Mouse (Mus musculus): ENCODE results near the gene Dll1. TPM values are rescaled to one million over a fixed set of nuclear protein-coding genes. Genes with fewer than 3 reads are reported as not detected.

Dll1 gene
- total RNA-seq, 1 experiment: 13.8 TPM

DNA sequence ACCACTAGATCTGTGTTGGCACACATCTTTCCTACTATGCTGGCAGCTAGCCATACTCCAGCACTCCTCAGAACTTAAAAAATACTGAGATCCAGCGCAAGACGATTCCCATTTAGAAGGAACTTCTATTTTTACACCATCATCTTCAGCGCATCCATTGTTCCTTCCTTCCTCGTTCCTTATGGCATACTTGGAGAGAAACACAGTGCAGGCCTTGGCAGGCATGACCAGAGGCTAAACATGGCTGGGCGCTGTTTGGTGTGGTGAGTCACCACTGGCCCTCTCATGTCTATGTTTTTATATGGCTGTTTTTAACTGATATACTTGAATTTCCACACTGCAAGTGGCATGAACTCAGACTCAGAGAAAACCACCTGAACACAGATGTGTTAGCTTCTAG is 11.0 kb downstream of the Dll1 start:
- H3K36me3 ChIP-seq (ENCODE audit: control insufficient read depth, insufficient read depth, low read length, poor library complexity, severe bottlenecking): peaks cover 6% of the 10 kb centered on the region; the same call in 1 of the 2 replicates
- no peaks in the 10 kb centered on the region for H3K4me1 ChIP-seq (ENCODE audit: control insufficient read depth in 2 of 2, insufficient read depth in 2 of 2, low read length in 2 of 2, poor library complexity in 1 of 2)
- DNase-seq (ENCODE audit: low read depth, low spot score): no peak
- no peak overlapping the region for H3K9ac ChIP-seq (ENCODE audit: insufficient read depth, low read depth, low read length, poor library complexity, severe bottlenecking)
- no peak for TF ChIP-seq ZNF384 (IDR thresholded peaks at IDR 0.05; ENCODE audit: low read depth, low read length)
- no peak for TF ChIP-seq HCFC1 (IDR thresholded peaks at IDR 0.05; ENCODE audit: borderline replicate concordance, insufficient read depth, low read length)
- H3K4me3 ChIP-seq (ENCODE audit: insufficient read depth in 1 of 2, low read depth in 1 of 2, low read length in 2 of 2, poor library complexity in 1 of 2, severe bottlenecking in 1 of 2): no peak overlapping the region
- in situ Hi-C loops (cut with MboI; ENCODE audit: low sequenced_read_pairs in 2 of 2, unreplicated experiment in 2 of 2): no loop called here
- H3K9me3 ChIP-seq (ENCODE audit: control insufficient read depth, insufficient read depth, low read depth, low read length): no peaks in the 10 kb centered on the region
- no peak overlapping the region for H3K27ac ChIP-seq (ENCODE audit: insufficient read depth, low read depth, low read length, poor library complexity, severe bottlenecking)

DNA sequence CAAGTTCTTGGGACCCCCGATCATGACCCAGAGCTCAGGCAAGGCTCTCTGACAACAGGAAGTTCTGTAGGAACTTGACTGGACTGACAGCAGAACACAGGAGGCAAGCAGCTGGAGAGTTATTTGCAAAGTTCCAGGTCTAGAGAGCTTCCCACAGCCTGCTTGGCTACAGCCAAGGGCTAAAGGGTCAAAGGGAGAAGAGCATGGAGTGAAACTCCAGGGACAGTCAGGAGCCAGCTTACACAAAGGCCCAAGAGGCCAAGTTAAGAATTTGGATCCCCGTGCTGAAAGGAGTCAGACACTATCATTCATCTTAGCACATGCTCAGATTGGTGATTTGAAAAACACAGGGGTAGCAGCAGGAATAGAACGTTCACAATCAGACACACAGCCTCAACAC is 13.0 kb downstream of the Dll1 start:
- H3K9ac ChIP-seq (ENCODE audit: insufficient read depth, low read depth, low read length, poor library complexity, severe bottlenecking): no peak overlapping the region
- DNase-seq (ENCODE audit: low read depth, low spot score): no peak
- no peaks in the 10 kb centered on the region for H3K4me1 ChIP-seq (ENCODE audit: control insufficient read depth in 2 of 2, insufficient read depth in 2 of 2, low read length in 2 of 2, poor library complexity in 1 of 2)
- in situ Hi-C loops (cut with MboI; ENCODE audit: low sequenced_read_pairs in 2 of 2, unreplicated experiment in 2 of 2): no loop called here
- H3K4me3 ChIP-seq (ENCODE audit: insufficient read depth in 1 of 2, low read depth in 1 of 2, low read length in 2 of 2, poor library complexity in 1 of 2, severe bottlenecking in 1 of 2): no peak overlapping the region
- H3K36me3 ChIP-seq (ENCODE audit: control insufficient read depth, insufficient read depth, low read length, poor library complexity, severe bottlenecking): no peaks in the 10 kb centered on the region
- no peak overlapping the region for H3K27ac ChIP-seq (ENCODE audit: insufficient read depth, low read depth, low read length, poor library complexity, severe bottlenecking)
- no peak for TF ChIP-seq CHD2 (IDR thresholded peaks at IDR 0.05; ENCODE audit: low read depth, low read length)
- TF ChIP-seq MAFK (IDR thresholded peaks at IDR 0.05; ENCODE audit: insufficient read depth, low read depth, low read length): no peak
- no peak for TF ChIP-seq ZC3H11A (IDR thresholded peaks at IDR 0.05; ENCODE audit: borderline replicate concordance, low read depth, low read length)
- TF ChIP-seq HCFC1 (IDR thresholded peaks at IDR 0.05; ENCODE audit: borderline replicate concordance, insufficient read depth, low read length): no peak
- TF ChIP-seq ZNF384 (IDR thresholded peaks at IDR 0.05; ENCODE audit: low read depth, low read length): no peak
- no peaks in the 10 kb centered on the region for H3K9me3 ChIP-seq (ENCODE audit: control insufficient read depth, insufficient read depth, low read depth, low read length)

DNA sequence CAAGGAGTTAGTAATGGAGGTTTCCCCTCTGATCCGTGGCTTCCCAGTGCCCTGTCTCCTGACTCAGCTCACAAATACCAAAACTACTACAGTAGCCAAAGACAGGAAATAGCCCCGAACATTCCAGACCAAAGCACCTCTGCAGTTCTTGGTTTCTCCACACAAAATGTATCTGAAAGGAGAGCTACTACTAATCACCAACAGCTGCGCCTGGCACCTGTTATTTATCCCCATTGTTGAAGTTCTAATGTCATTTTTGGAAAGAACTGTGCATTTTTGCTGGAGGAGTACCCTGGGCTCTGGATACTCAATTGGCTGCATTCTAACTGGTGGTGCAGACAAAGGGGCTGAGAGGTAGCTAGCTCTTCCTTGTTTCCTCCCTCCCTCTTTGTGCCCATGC is 19.6 kb downstream of the Dll1 start:
- H3K4me3 ChIP-seq (ENCODE audit: insufficient read depth in 1 of 2, low read depth in 1 of 2, low read length in 2 of 2, poor library complexity in 1 of 2, severe bottlenecking in 1 of 2): no peak overlapping the region
- DNase-seq (ENCODE audit: low read depth, low spot score): no peak
- H3K9ac ChIP-seq (ENCODE audit: insufficient read depth, low read depth, low read length, poor library complexity, severe bottlenecking): no peak overlapping the region
- in situ Hi-C loops (cut with MboI; ENCODE audit: low sequenced_read_pairs in 2 of 2, unreplicated experiment in 2 of 2): no loop called here
- H3K27ac ChIP-seq (ENCODE audit: insufficient read depth, low read depth, low read length, poor library complexity, severe bottlenecking): no peak overlapping the region
- no peaks in the 10 kb centered on the region for H3K4me1 ChIP-seq (ENCODE audit: control insufficient read depth in 2 of 2, insufficient read depth in 2 of 2, low read length in 2 of 2, poor library complexity in 1 of 2)
- H3K9me3 ChIP-seq (ENCODE audit: control insufficient read depth, insufficient read depth, low read depth, low read length): no peaks in the 10 kb centered on the region
- no peak for TF ChIP-seq ZC3H11A (IDR thresholded peaks at IDR 0.05; ENCODE audit: borderline replicate concordance, low read depth, low read length)
- no peak for TF ChIP-seq MAFK (IDR thresholded peaks at IDR 0.05; ENCODE audit: insufficient read depth, low read depth, low read length)
- no peaks in the 10 kb centered on the region for H3K36me3 ChIP-seq (ENCODE audit: control insufficient read depth, insufficient read depth, low read length, poor library complexity, severe bottlenecking)

DNA sequence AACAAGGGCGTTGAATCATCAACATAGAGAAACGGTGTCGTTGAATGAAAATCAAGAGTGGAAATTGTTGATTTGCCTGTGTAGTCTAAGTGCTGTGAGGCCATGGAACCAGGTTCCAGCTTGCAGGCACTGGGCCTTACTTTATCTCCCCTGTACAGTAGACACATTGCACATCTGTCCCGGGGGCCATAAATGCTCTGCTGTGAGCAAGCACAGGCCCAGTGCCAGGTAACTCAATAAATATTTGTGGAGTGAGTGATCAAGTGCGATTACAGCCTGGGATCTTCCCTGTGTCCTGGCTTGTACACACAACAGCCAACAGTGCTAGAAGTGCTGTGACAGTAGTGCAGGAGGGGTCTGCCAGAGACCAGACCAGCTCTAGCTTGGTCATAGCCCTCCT is 20.1 kb downstream of the Dll1 start:
- Histone ChIP-seq H3K9me3 (ENCODE audit: control insufficient read depth, insufficient read depth, low read depth, low read length) (no peaks in the 10 kb centered on the region), H3K36me3 (ENCODE audit: control insufficient read depth, insufficient read depth, low read length, poor library complexity, severe bottlenecking) (no peaks in the 10 kb centered on the region), H3K9ac (ENCODE audit: insufficient read depth, low read depth, low read length, poor library complexity, severe bottlenecking) (no peak overlapping the region), H3K4me1 (ENCODE audit: control insufficient read depth in 2 of 2, insufficient read depth in 2 of 2, low read length in 2 of 2, poor library complexity in 1 of 2) (no peaks in the 10 kb centered on the region), H3K27ac (ENCODE audit: insufficient read depth, low read depth, low read length, poor library complexity, severe bottlenecking) (no peak overlapping the region), H3K4me3 (ENCODE audit: insufficient read depth in 1 of 2, low read depth in 1 of 2, low read length in 2 of 2, poor library complexity in 1 of 2, severe bottlenecking in 1 of 2) (no peak overlapping the region)
- in situ Hi-C loops (cut with MboI; ENCODE audit: low sequenced_read_pairs in 2 of 2, unreplicated experiment in 2 of 2): no loop called here
- DNase-seq (ENCODE audit: low read depth, low spot score): no peak
- TF ChIP-seq CHD2 (IDR thresholded peaks at IDR 0.05; ENCODE audit: low read depth, low read length): no peak
- no peak for TF ChIP-seq MAFK (IDR thresholded peaks at IDR 0.05; ENCODE audit: insufficient read depth, low read depth, low read length)
- TF ChIP-seq ZC3H11A (IDR thresholded peaks at IDR 0.05; ENCODE audit: borderline replicate concordance, low read depth, low read length): no peak
- no peak for TF ChIP-seq ZNF384 (IDR thresholded peaks at IDR 0.05; ENCODE audit: low read depth, low read length)
- TF ChIP-seq HCFC1 (IDR thresholded peaks at IDR 0.05; ENCODE audit: borderline replicate concordance, insufficient read depth, low read length): no peak

DNA sequence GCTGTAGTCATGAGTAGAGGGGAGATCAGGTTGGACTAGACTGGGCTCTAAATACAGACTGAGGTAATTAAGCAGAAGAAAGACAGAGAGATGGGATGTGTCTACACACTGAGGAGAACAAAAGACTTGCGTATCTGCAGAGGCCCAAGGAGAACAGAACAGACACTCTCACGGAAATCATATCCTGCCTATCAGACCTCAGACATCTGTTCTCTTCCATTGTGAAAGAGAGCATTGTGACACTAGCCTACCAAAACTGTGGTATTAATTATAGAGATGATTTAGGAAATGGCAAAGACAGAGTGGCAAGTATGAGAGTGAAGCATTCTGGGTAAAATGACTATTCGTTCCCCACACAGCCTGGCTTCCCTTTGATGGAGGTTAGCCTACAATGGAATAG is 21.6 kb downstream of the Dll1 start:
- no peak for DNase-seq (ENCODE audit: low read depth, low spot score)
- Histone ChIP-seq H3K4me3 (ENCODE audit: insufficient read depth in 1 of 2, low read depth in 1 of 2, low read length in 2 of 2, poor library complexity in 1 of 2, severe bottlenecking in 1 of 2) (no peak overlapping the region), H3K27ac (ENCODE audit: insufficient read depth, low read depth, low read length, poor library complexity, severe bottlenecking) (no peak overlapping the region), H3K4me1 (ENCODE audit: control insufficient read depth in 2 of 2, insufficient read depth in 2 of 2, low read length in 2 of 2, poor library complexity in 1 of 2) (no peaks in the 10 kb centered on the region), H3K36me3 (ENCODE audit: control insufficient read depth, insufficient read depth, low read length, poor library complexity, severe bottlenecking) (no peaks in the 10 kb centered on the region), H3K9me3 (ENCODE audit: control insufficient read depth, insufficient read depth, low read depth, low read length) (no peaks in the 10 kb centered on the region), H3K9ac (ENCODE audit: insufficient read depth, low read depth, low read length, poor library complexity, severe bottlenecking) (no peak overlapping the region)
- TF ChIP-seq ZC3H11A (IDR thresholded peaks at IDR 0.05; ENCODE audit: borderline replicate concordance, low read depth, low read length): no peak
- no peak for TF ChIP-seq HCFC1 (IDR thresholded peaks at IDR 0.05; ENCODE audit: borderline replicate concordance, insufficient read depth, low read length)
- TF ChIP-seq ZNF384 (IDR thresholded peaks at IDR 0.05; ENCODE audit: low read depth, low read length): no peak
- no peak for TF ChIP-seq CHD2 (IDR thresholded peaks at IDR 0.05; ENCODE audit: low read depth, low read length)
- in situ Hi-C loops (cut with MboI; ENCODE audit: low sequenced_read_pairs in 2 of 2, unreplicated experiment in 2 of 2): no loop called here

Measured in ES-E14 (cell line).